In genomic region chr6:65140750-65141243, GRCm38 (mm10) we compare ENCODE assay signal across 11 mouse cellular contexts. TPM values are rescaled to one million over a fixed set of nuclear protein-coding genes. Genes with fewer than 3 reads are reported as not detected.
A peak's percentile ranks its signal among the peaks of the same experiment; 100 is the strongest.
DNase-seq lines count a peak whose midpoint lies in the region; ATAC-seq lines count a peak whose summit lies in the region.
"Had no signal": no experiment of that assay in that cellular context is flagged by ENCODE, and none has a peak within 500 bp of the region (broad histone marks: within the 10 kb centered on the region; RNA-seq: fewer than 3 reads in every experiment).

No protein-coding gene starts in this region.

- no peak overlapping the region for H3K27ac ChIP-seq in forebrain, embryonic 16.5 days (ENCODE audit: low read length)
- H3K27ac ChIP-seq in forebrain, embryonic 15.5 days (replicated peaks): no peak overlapping the region
- no peak overlapping the region for H3K27ac ChIP-seq in neural tube, embryonic 12.5 days
- H3K27ac ChIP-seq: liver, embryonic 15.5 days had no signal

- H3K4me1 ChIP-seq in forebrain, embryonic 16.5 days (replicated peaks; ENCODE audit: control insufficient read depth, insufficient read depth, low read length): peaks cover 16% of the 10 kb centered on the region
- peaks cover 16% of the 10 kb centered on the region for H3K4me1 ChIP-seq in forebrain, embryonic 15.5 days
- H3K4me1 ChIP-seq in neural tube, embryonic 12.5 days: peaks cover 11% of the 10 kb centered on the region
- H3K4me1 ChIP-seq: liver, embryonic 15.5 days had no signal

- H3K9me3 ChIP-seq in forebrain, embryonic 16.5 days (ENCODE audit: control insufficient read depth, low read length): no peaks in the 10 kb centered on the region
- no peaks in the 10 kb centered on the region for H3K9me3 ChIP-seq in forebrain, embryonic 15.5 days
- H3K9me3 ChIP-seq in neural tube, embryonic 12.5 days: no peaks in the 10 kb centered on the region
- H3K9me3 ChIP-seq: liver, embryonic 15.5 days; megakaryocyte, embryonic 14.5 days had no signal

- H3K36me3 ChIP-seq in forebrain, embryonic 16.5 days (ENCODE audit: control insufficient read depth, insufficient read depth): no peaks in the 10 kb centered on the region
- H3K36me3 ChIP-seq in forebrain, embryonic 15.5 days: no peaks in the 10 kb centered on the region
- H3K36me3 ChIP-seq in neural tube, embryonic 12.5 days: no peaks in the 10 kb centered on the region
- H3K36me3 ChIP-seq in splenic B cell, adult 2 months (ENCODE audit: control insufficient read depth, insufficient read depth, low read length, poor library complexity, severe bottlenecking): no peaks in the 10 kb centered on the region
- H3K36me3 ChIP-seq: liver, embryonic 15.5 days had no signal

- no peak overlapping the region for H3K4me3 ChIP-seq in forebrain, embryonic 16.5 days (replicated peaks; ENCODE audit: low read length)
- no peak overlapping the region for H3K4me3 ChIP-seq in forebrain, embryonic 15.5 days
- H3K4me3 ChIP-seq in neural tube, embryonic 12.5 days: no peak overlapping the region
- H3K4me3 ChIP-seq: liver, embryonic 15.5 days; megakaryocyte, embryonic 14.5 days had no signal

- no peak overlapping the region for H3K4me2 ChIP-seq in forebrain, embryonic 16.5 days (ENCODE audit: low read length)
- no peak overlapping the region for H3K4me2 ChIP-seq in forebrain, embryonic 15.5 days (replicated peaks)
- H3K4me2 ChIP-seq in neural tube, embryonic 12.5 days (replicated peaks): no peak overlapping the region
- H3K4me2 ChIP-seq: liver, embryonic 15.5 days had no signal

- H3K9ac ChIP-seq in forebrain, embryonic 16.5 days (replicated peaks; ENCODE audit: low read depth, low read length): no peak overlapping the region
- no peak overlapping the region for H3K9ac ChIP-seq in forebrain, embryonic 15.5 days (replicated peaks)
- no peak overlapping the region for H3K9ac ChIP-seq in neural tube, embryonic 12.5 days
- H3K9ac ChIP-seq: liver, embryonic 15.5 days had no signal

- H3K27me3 ChIP-seq in forebrain, embryonic 16.5 days (replicated peaks; ENCODE audit: control insufficient read depth, insufficient read depth, low read length): no peaks in the 10 kb centered on the region
- no peaks in the 10 kb centered on the region for H3K27me3 ChIP-seq in forebrain, embryonic 15.5 days
- H3K27me3 ChIP-seq in neural tube, embryonic 12.5 days (replicated peaks): no peaks in the 10 kb centered on the region
- no peaks in the 10 kb centered on the region for H3K27me3 ChIP-seq in splenic B cell, adult 2 months (ENCODE audit: control insufficient read depth, insufficient read depth, low read length, poor library complexity, severe bottlenecking)
- H3K27me3 ChIP-seq: liver, embryonic 15.5 days; megakaryocyte, embryonic 14.5 days had no signal

- no peak for DNase-seq in neural tube, embryonic 10.5 days (ENCODE audit: extremely low spot score, low spot score)
- DNase-seq in kidney, postnatal 10 days: peak; percentile 21
- peak; percentile 62 for DNase-seq in splenic B cell, adult 2 months (ENCODE audit: low read depth, low spot score)
- no peak for DNase-seq in cerebellum, adult 18-20 months
- DNase-seq in cerebellum, adult 9-10 months: no peak
- DNase-seq: right cerebral cortex, adult 18-20 months had no signal

- WGBS in forebrain, embryonic 16.5 days: 52% methylated on average over 6 of the region's 6 CpGs
- 52% methylated on average over 6 of the region's 6 CpGs for WGBS in forebrain, embryonic 15.5 days
- WGBS in neural tube, embryonic 12.5 days: 50% methylated on average over 6 of the region's 6 CpGs

- 0 out of 2 replicates have a peak, but pooled peaks have one; percentile 13 for ATAC-seq in forebrain, embryonic 16.5 days
- no peak for ATAC-seq in forebrain, embryonic 15.5 days (replicated peaks)
- ATAC-seq in neural tube, embryonic 12.5 days (ENCODE audit: low FRiP score, low read depth): peak; percentile 19; the same call in 1 of the 2 replicates

RNA-seq across cellular contexts. Expression of gene Hpgds, which starts 3.9 kb away (rescaled TPM):
- 2.7 and 5.1 TPM in 2 replicates for polyA plus RNA-seq in forebrain, embryonic 16.5 days (2015; fragmentation: Nextera tagmentation; extraction: Ambion mirVana)
- polyA plus RNA-seq in forebrain, embryonic 15.5 days (2015; fragmentation: Nextera tagmentation; extraction: Ambion mirVana): 4.7 and 5.9 TPM in 2 replicates
- polyA plus RNA-seq in neural tube, embryonic 12.5 days (2016; fragmentation: Nextera tagmentation; extraction: Ambion mirVana): 6.8 and 8.4 TPM in 2 replicates

Comparison
In these comparisons a context has a peak if more than half of its experiments do, and no peak if none do; other contexts are left out.
1. DNase-seq: peak in kidney, postnatal 10 days (single experiment) and splenic B cell, adult 2 months (single experiment); none in neural tube, embryonic 10.5 days (single experiment), cerebellum, adult 18-20 months (0 of 2) and cerebellum, adult 9-10 months (single experiment).